Mouse (Mus musculus): ENCODE measurements around the gene Kansl1l. TPM values are rescaled to one million over a fixed set of nuclear protein-coding genes. Genes with fewer than 3 reads are reported as not detected.

The Kansl1l gene
- polyA plus RNA-seq (2012; rRNA removed), result 2.7 and 3.1 TPM in 2 replicates

DNA sequence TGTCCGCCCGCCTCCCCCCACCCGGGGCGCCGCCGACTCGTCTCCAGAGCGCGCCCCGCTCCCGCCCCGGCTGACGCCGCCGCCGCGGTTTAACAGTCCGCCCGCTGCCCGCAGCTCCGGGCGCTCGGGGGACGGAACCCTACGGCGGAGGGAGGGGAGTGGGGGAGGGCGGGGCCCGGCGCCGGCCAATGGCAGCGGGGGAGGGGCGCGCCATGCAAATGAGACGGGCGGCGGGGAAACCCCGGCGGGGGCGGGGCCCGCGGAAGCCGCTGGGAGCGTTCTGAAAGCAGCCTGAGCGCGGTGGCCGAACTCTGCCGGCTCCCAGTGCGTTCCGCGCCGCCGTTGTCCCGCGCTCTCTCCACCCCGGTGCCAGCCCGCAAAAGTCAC is at the start of gene Kansl1l:
Gene Kansl1l (minus strand): TSS at position 110 of the 387 bp plus-strand sequence.
- no peak for DNase-seq (ENCODE audit: low read depth)

DNA sequence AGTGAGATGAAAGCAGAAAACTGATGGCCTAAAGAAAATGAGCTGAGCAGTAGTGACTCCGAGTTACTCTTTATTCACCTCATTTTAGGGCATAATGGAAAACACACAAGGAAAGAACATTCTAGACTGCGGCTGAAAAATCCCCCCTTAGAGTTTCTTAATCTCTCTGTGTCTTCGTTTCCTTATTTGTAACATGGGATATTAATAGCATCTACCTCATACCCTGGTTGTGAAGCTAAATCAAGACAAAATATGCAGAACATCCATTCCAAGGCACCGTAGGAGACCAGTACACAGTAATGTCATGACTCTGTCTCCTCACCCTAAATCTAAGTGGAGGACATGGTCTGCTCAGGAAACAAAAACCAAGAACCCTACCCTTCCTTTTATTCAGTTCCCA is 48.3 kb upstream of the Kansl1l start:
- no peak for DNase-seq (ENCODE audit: low read depth)

DNA sequence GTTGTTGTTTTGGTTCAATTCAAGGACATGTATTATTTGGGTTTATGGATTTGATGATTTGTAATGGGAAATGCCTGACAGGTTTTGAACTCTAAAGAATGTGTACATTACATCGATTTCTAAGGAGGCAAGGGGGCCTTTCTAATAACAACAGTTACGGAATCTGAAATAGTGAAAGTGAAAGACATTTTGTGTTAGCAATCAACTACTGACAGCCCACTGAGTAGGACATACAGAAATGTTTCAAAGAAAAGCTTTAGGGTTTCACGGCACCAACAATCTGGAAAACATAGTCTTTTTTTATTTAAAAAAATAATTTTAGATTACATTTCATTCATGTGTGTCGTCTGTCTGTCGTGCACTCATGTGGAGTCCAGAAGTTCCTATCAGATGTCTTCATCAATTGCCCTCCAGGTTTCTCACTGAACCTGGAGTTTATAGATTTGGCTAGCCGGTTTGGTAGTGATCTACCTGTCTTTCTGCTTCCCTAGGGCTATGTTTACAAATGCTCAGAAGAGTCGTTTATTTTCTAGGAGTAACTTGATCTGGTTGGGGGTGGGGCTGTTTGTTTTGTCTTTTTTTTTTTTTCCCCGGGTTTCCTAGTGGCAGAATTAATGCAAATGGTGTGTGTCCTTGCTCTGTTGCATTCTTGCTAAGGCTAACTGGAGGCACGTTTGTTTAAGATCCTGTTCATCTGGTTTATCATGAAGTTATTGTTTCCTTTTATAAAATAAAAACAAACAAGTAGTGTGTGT is 46.6 kb upstream of the Kansl1l start:
- DNase-seq (ENCODE audit: low read depth), result no peak

- DNase-seq (ENCODE audit: low read depth), result no peak
Measured at GRCm38 (mm10) chr1:66862712-66863511, 45.5 kb upstream of the Kansl1l start, which contains the start of gene Acadl. TSS of gene Acadl (minus strand) at chr1:66863277.

DNA sequence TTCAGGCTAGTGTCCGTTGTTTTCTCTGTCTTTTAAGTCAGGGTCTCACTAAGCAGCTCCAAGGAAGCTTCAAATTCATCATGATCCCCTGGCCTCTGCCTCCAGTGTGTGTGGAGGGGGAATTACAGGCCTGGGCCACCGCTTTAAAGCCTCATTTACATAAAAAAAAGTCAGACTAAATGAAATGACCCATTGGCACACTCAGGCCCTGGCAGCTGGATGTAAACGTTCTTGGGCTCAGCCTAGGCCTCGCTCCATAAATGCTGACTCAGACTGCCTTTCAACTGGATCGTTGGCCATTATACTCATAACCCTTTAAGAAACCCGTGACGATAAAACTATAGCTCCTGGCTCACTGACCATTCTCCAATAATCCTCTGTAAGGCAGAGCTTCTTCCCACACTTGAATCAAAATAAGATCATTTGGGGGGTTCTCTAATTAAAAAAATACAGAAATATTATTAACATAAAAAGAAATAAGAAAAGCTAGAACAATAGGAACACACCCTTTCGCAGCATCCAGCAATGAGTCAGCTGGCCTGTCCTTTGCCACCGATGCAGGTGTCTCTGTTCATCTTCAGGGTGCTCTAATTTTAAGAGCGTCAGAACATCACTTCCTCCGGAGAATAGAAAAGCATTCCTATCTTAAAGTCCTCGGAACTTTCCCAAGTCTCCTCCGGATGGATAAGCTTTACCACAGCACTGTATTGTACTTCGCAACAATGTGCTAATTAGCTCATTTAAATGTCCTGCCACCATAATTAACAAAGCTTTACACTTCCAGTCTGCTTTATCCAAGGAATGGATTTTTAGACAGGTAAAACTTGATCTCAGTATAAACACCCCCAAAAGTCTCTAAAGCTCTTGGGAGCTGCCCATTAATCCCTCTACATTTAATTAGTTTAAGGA is 44.7 kb upstream of the Kansl1l start:
- no peak for DNase-seq (ENCODE audit: low read depth)

DNA sequence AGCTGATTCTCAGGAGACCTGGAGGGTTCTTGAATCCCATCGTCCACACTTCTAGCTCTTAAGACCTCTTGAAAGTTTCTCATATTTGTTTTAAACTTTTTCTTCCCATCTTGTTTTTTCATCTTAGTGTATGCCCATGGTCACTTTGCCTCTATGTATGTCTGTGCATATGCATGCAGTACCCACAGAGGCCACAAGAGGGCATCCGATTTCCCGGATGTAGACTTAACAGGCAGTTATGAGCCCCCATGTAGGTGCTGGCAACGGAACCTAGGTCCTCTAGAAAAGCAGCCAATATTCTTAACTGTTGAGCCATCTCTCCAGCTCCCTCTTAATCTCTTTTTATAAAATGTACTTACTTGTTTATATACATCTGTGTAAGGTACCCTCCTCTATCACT is 30.1 kb upstream of the Kansl1l start:
- DNase-seq (ENCODE audit: low read depth), result no peak

DNA sequence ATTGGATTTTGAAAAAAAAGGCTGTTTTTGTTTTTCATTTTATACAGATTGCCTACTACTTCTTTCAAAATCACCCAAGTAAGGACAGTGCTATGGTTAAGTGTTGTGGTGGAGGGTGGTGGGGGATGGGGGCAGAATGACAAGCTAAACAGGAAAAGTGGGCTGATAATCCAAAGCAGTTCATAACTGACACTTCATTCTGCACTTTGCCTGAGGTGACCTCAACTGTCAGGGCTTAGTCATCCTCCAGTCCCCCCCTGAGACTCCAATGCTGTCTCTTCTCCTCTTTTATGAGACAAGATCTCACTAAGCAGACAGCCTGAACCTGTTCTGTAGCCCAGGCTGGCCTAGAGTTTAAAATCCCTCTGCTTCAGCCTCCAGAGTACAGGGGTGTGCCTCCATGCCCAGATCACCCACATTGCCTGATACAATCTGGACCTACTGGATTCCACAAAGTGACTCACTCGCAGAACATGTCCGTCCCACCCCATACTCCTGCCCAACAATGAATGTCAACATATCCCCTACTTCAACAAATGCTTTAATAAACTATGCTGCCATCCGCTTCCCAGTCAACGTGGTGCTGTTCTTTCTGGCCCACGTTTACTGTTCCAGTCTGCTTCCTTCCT is 28.4 kb upstream of the Kansl1l start:
- no peak for DNase-seq (ENCODE audit: low read depth)

DNA sequence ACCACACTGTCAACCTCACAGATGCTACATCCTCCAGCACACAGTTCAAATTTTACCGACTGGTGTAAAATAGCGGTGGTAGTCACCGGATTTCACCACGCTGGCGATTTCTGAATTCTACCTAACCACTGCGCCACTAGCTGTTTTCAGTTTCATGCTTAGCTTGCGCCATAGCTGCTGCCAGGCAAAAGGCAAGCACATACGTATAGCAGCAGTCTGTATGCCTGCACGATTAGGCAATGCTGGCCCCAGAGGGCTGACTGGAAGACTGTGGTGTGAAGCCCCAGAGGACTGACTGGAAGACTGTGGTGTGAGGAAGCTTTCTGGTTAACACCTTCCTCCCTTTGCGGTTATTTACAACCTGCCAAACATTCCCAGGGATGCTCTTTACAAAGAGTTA is 24.6 kb upstream of the Kansl1l start:
- DNase-seq (ENCODE audit: low read depth), result no peak

GRCm38 (mm10) chr1:66841510-66841909 is 24.1 kb upstream of the Kansl1l start:
- no peak for DNase-seq (ENCODE audit: low read depth)

DNA sequence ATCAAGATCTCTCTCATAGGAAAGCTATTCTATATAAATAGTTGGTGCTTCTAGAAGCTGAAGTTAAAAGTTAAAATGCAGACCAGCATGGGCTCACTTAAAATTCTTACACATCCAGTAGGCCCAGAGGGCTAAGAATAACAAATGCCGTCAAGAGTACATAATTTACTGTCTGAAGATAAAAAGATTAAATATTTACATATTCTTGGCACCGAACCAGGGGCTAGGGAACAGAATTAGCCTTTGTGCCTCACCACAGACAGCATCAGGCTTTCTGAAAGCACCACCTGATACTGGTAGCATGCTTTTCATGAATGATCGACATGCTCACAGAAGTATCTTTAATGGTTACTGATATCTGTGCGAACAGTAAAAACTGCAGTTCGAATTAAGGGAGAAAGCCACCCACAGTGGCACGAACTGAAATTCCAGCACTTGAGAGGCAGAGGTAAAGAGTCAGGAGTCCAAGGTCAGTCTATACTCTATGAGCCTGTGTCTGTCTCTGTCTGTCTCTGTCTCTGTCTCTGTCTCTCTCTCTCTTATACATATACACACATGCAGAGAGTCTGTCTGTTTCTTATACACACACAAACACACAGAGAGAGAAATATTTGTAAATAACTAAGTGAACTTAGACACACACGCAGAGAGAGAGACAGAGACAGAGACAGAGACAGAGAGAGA is 22.5 kb upstream of the Kansl1l start:
- DNase-seq (ENCODE audit: low read depth), result no peak

GRCm38 (mm10) chr1:66839135-66839534 is 21.8 kb upstream of the Kansl1l start:
- DNase-seq (ENCODE audit: low read depth), result no peak

DNA sequence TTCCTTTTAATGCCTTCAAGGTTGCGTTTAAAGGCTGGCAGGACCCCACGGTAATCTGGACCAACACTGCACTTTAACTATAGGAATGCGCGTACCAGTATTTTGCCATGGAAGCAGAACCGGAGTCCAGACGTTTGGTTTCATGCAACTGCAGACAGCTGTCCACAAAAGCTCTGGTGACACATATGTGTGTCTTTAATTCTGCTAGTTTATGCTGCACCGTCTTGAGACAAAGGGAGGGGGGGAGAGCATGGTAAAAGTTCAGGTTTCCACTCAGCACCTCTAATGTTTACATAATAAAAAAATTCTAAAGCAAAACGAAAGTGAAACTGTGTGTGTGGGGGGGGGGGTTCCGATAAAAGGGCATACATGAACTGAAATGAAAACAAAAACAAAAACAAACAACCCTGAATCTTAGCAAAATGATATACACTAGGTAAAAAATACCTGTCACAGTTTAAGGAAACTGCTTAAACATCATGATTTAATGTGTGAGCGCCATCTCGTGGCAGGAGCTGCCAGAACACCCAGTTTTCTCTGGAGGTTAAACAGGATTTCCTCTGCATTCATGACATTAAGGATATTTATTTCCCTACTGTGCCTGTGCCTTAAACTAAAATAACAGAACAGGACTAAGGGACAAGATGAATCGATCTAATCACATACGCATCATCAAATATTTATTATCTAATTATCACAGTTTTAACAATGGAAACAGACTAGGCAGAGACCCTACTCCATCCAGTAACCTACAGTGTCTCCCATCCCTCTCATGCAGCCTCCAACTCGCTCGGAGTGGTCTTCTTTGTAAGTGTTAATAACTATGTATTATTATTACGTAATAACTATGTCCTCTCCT is 21.1 kb upstream of the Kansl1l start:
- no peak for DNase-seq (ENCODE audit: low read depth)

DNA sequence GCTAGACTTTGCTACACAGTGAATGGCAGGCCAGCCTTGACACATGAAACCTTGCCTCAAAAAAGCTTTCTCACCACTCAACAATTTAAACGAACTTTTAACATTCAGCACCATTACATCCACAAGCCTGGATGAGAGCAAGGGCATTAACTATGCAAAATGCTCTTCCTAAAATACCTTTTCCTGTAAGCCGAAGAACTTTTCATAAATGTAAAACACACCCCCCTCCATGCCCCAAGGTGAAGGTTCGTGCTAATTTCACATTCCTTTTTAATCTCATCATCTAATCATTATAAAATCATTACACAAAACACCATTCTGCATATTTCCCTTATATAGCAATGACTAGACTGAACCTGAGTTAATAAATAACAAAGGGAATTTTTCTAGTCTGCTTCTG is 19.8 kb upstream of the Kansl1l start:
- DNase-seq (ENCODE audit: low read depth), result no peak

- DNase-seq (ENCODE audit: low read depth), result no peak
Measured at GRCm38 (mm10) chr1:66832636-66833165, 15.3 kb upstream of the Kansl1l start.

DNA sequence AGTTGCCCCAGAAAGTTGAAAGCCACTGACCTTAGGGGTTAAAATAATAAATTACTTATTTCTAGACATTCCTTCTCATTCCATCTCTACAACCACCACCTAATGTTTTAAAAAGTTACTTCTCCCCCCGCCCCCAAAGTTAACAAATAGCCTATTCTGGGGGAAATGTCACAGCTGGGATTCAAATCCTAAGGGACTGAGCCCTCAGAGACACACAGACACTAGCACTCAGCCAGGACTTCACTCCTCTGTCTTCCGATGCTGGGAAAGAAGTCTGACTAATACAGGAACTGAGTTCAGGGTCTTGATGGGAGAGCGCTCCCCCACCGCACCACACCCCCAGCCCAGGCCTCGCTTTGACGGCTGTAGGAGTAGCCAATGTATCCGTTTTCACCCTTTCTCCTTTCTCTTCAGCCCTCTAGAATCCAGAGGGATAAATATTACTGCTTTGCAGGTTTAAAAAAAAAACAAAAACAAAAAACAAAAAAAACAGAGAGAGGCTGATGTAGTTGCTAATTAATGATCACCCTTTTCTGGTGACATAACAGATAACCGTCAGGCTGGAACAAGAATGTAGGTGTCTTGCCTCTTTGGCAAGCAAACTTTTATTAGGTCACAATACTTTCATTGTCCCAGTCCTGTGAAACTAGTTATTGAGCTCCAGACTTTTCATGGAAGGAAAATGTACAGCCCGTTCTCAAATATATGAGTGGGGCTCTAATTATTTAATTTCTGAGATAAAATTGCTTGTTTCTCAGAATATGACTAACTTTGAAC is 14.7 kb upstream of the Kansl1l start:
- no peak for DNase-seq (ENCODE audit: low read depth)

GRCm38 (mm10) chr1:66829400-66830080 is 12.2 kb upstream of the Kansl1l start:
- DNase-seq (ENCODE audit: low read depth), result no peak

DNA sequence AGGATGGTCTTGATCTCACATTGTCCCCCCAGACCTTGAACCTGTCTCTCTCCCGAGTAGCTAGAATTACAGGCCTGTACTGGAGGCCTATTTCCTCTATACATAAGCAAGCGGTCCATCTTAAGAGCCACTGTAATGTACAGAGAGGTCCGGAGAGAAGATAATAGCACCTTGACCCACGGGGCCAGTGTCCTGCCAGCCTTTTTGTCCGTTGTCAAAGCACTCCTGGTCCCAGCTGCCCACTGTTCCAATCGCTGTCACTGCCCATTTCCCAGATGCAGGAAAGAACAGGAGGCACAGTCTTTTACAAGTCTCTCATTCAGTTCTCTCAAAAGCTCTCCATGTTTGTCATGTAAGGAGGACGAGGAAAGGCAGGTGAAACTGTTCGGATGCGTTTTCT is 4.6 kb upstream of the Kansl1l start:
- DNase-seq (ENCODE audit: low read depth), result no peak

- no peak for DNase-seq (ENCODE audit: low read depth)
Measured at GRCm38 (mm10) chr1:66820241-66820640, 2.9 kb upstream of the Kansl1l start.
